Mouse (Mus musculus): ENCODE measurements around the gene Rnf40.

Rnf40 gene

GRCm38 (mm10) chr7:127649206-127649605 is 60.6 kb downstream of the Rnf40 start:
- no peak for DNase-seq (ENCODE audit: low spot score in 2 of 2)

- no peak for DNase-seq (ENCODE audit: low spot score in 2 of 2)
These were observed 63.1 kb downstream of the Rnf40 start for GRCm38 (mm10) chr7:127651624-127652023.

GRCm38 (mm10) chr7:127652050-127652449 is 63.5 kb downstream of the Rnf40 start:
- no peak for DNase-seq (ENCODE audit: low spot score in 2 of 2)

GRCm38 (mm10) chr7:127654318-127654717 is 65.8 kb downstream of the Rnf40 start:
- no peak for DNase-seq (ENCODE audit: low spot score in 2 of 2)

Data from left cerebral cortex, adult 9 months (tissue).